Mouse (Mus musculus): ENCODE results near the gene Tmem266.

Tmem266 gene

GRCm38 (mm10) chr9:55404256-55404655 lies 77.5 kb downstream of the Tmem266 start:
- no peak for DNase-seq

GRCm38 (mm10) chr9:55404976-55405702 lies 78.4 kb downstream of the Tmem266 start:
- DNase-seq = no peak

- no peak for DNase-seq
Measured at GRCm38 (mm10) chr9:55406773-55407172, 80.1 kb downstream of the Tmem266 start.

- no peak for DNase-seq
Measured at GRCm38 (mm10) chr9:55408851-55409250, 82.1 kb downstream of the Tmem266 start.

- no peak for DNase-seq
Measured at GRCm38 (mm10) chr9:55409833-55410232, 83.1 kb downstream of the Tmem266 start.

GRCm38 (mm10) chr9:55410430-55410829 lies 83.7 kb downstream of the Tmem266 start:
- no peak for DNase-seq

GRCm38 (mm10) chr9:55411154-55411553 lies 84.4 kb downstream of the Tmem266 start:
- no peak for DNase-seq

- no peak for DNase-seq
Measured at GRCm38 (mm10) chr9:55421786-55422185, 95.1 kb downstream of the Tmem266 start.

- no peak for DNase-seq
Measured at GRCm38 (mm10) chr9:55423451-55424424, 97.0 kb downstream of the Tmem266 start.

- peak; percentile 34 for DNase-seq
Measured at GRCm38 (mm10) chr9:55425271-55425810, 98.6 kb downstream of the Tmem266 start.

- peak; percentile 83 for DNase-seq
Measured at GRCm38 (mm10) chr9:55429242-55429975, 102.7 kb downstream of the Tmem266 start.

GRCm38 (mm10) chr9:55430133-55430532 lies 103.4 kb downstream of the Tmem266 start:
- peak; percentile 39 for DNase-seq

- no peak for DNase-seq
Measured at GRCm38 (mm10) chr9:55432306-55433289, 105.9 kb downstream of the Tmem266 start.

GRCm38 (mm10) chr9:55433875-55434274 lies 107.2 kb downstream of the Tmem266 start:
- no peak for DNase-seq

- DNase-seq = no peak
Measured at GRCm38 (mm10) chr9:55438433-55438832, 111.7 kb downstream of the Tmem266 start.

GRCm38 (mm10) chr9:55439206-55439780 lies 112.6 kb downstream of the Tmem266 start:
- no peak for DNase-seq

- no peak for DNase-seq
Measured at GRCm38 (mm10) chr9:55447509-55447908, 120.8 kb downstream of the Tmem266 start.

- no peak for DNase-seq
Measured at GRCm38 (mm10) chr9:55449108-55449507, 122.4 kb downstream of the Tmem266 start.

- DNase-seq = no peak
Measured at GRCm38 (mm10) chr9:55450035-55450434, 123.3 kb downstream of the Tmem266 start.

GRCm38 (mm10) chr9:55451426-55451825 lies 124.7 kb downstream of the Tmem266 start:
- no peak for DNase-seq

GRCm38 (mm10) chr9:55452906-55453305 lies 126.2 kb downstream of the Tmem266 start:
- no peak for DNase-seq
